13 mouse cellular contexts compared by ENCODE assay signal in genomic region chr2:155989085-155989484, GRCm38 (mm10). TPM values are rescaled to one million over a fixed set of nuclear protein-coding genes. Genes with fewer than 3 reads are reported as not detected.
DNase-seq lines count a peak whose midpoint lies in the region; ATAC-seq and TF ChIP-seq lines count a peak whose summit lies in the region.
"Had no signal": no experiment of that assay in that cellular context is flagged by ENCODE, and none has a peak within 500 bp of the region (broad histone marks: within the 10 kb centered on the region; RNA-seq: fewer than 3 reads in every experiment).

No protein-coding gene starts in this region.

- no peaks in the 10 kb centered on the region for H3K9me3 ChIP-seq in forebrain, embryonic 10.5 days
- no peaks in the 10 kb centered on the region for H3K9me3 ChIP-seq in forebrain, embryonic 13.5 days (replicated peaks)
- H3K9me3 ChIP-seq in intestine, postnatal 0 days (ENCODE audit: control insufficient read depth), result no peaks in the 10 kb centered on the region
- no peaks in the 10 kb centered on the region for H3K9me3 ChIP-seq in stomach, embryonic 16.5 days (replicated peaks; ENCODE audit: control insufficient read depth, low read length)

- whole genome bisulfite sequencing in forebrain, embryonic 10.5 days, result 78% methylated on average over 4 of the region's 4 CpGs
- WGBS in forebrain, embryonic 13.5 days, result 73% methylated on average over 4 of the region's 4 CpGs
- WGBS in thymus, adult 2 months, result 86% methylated on average over 4 of the region's 4 CpGs
- WGBS in intestine, postnatal 0 days, result 52% methylated on average over 4 of the region's 4 CpGs
- WGBS in stomach, embryonic 16.5 days, result 68% methylated on average over 4 of the region's 4 CpGs

- peaks cover 100% of the 10 kb centered on the region for H3K36me3 ChIP-seq in forebrain, embryonic 10.5 days (replicated peaks)
- H3K36me3 ChIP-seq in forebrain, embryonic 13.5 days (ENCODE audit: poor library complexity, severe bottlenecking), result peaks cover 100% of the 10 kb centered on the region
- peaks cover 16% of the 10 kb centered on the region for H3K36me3 ChIP-seq in thymus, adult 2 months (ENCODE audit: control insufficient read depth, insufficient read depth, low read length)
- H3K36me3 ChIP-seq in intestine, postnatal 0 days (ENCODE audit: control insufficient read depth, insufficient read depth), result peaks cover 60% of the 10 kb centered on the region
- peaks cover 23% of the 10 kb centered on the region for H3K36me3 ChIP-seq in stomach, embryonic 16.5 days (ENCODE audit: control insufficient read depth, insufficient read depth, low read length)

- DNase-seq in forebrain, embryonic 10.5 days (ENCODE audit: extremely low spot score, low spot score), result no peak
- DNase-seq in thymus, adult 2 months, result no peak
- DNase-seq in thymus, postnatal 0 days (ENCODE audit: low spot score), result no peak
- DNase-seq in testis, postnatal 10 days (ENCODE audit: low spot score), result no peak
- DNase-seq in kidney, adult 9 months, result no peak
- DNase-seq: B cell, adult 2 months; gastrocnemius, adult 2 months had no signal

- no peak overlapping the region for H3K9ac ChIP-seq in forebrain, embryonic 13.5 days
- no peak overlapping the region for H3K9ac ChIP-seq in intestine, postnatal 0 days (ENCODE audit: low read depth, low read length)
- H3K9ac ChIP-seq in stomach, embryonic 16.5 days (ENCODE audit: low read length), result no peak overlapping the region
- H3K9ac ChIP-seq: hindbrain, embryonic 14.5 days had no signal

- TF ChIP-seq POLR2A in thymus, adult 2 months (IDR thresholded peaks at IDR 0.05; ENCODE audit: control insufficient read depth, extremely low read depth, insufficient read depth, low read length, poor library complexity), result no peak

- H3K27ac ChIP-seq in forebrain, embryonic 10.5 days, result peak overlapping the region; percentile 44; the same call in 1 of the 2 replicates
- no peak overlapping the region for H3K27ac ChIP-seq in forebrain, embryonic 13.5 days
- H3K27ac ChIP-seq in thymus, adult 2 months (ENCODE audit: control insufficient read depth, insufficient read depth, low read length), result 0 out of 2 replicates have a peak overlapping the region, but pooled peaks have one; percentile 7
- no peak overlapping the region for H3K27ac ChIP-seq in intestine, postnatal 0 days (ENCODE audit: low read depth, low read length)
- no peak overlapping the region for H3K27ac ChIP-seq in stomach, embryonic 16.5 days (ENCODE audit: low read length)
- H3K27ac ChIP-seq: gastrocnemius, adult 2 months; hindbrain, embryonic 14.5 days; macrophage had no signal

- ATAC-seq in forebrain, embryonic 13.5 days, result no peak
- ATAC-seq in intestine, postnatal 0 days, result no peak
- 0 out of 2 replicates have a peak, but pooled peaks have one; percentile 51 for ATAC-seq in stomach, embryonic 16.5 days (ENCODE audit: insufficient read depth, low FRiP score)

- TF ChIP-seq CTCF in thymus, adult 2 months (IDR thresholded peaks at IDR 0.05; ENCODE audit: borderline replicate concordance, control insufficient read depth, extremely low read depth, insufficient read depth, low read length, poor library complexity), result no peak
- TF ChIP-seq CTCF in intestine, postnatal 0 days (IDR thresholded peaks at IDR 0.05; ENCODE audit: low read depth), result peak; percentile 17

- no peaks in the 10 kb centered on the region for H3K4me1 ChIP-seq in forebrain, embryonic 10.5 days
- H3K4me1 ChIP-seq in forebrain, embryonic 13.5 days, result no peaks in the 10 kb centered on the region
- peaks cover 47% of the 10 kb centered on the region for H3K4me1 ChIP-seq in thymus, adult 2 months (replicated peaks; ENCODE audit: control insufficient read depth, insufficient read depth, low read length)
- peaks cover 3% of the 10 kb centered on the region; the same call in 1 of the 2 replicates for H3K4me1 ChIP-seq in intestine, postnatal 0 days (replicated peaks; ENCODE audit: control insufficient read depth, insufficient read depth, low read length)
- no peaks in the 10 kb centered on the region for H3K4me1 ChIP-seq in stomach, embryonic 16.5 days (ENCODE audit: control insufficient read depth, insufficient read depth, low read length)

- H3K27me3 ChIP-seq in forebrain, embryonic 10.5 days (ENCODE audit: poor library complexity, severe bottlenecking), result no peaks in the 10 kb centered on the region
- H3K27me3 ChIP-seq in forebrain, embryonic 13.5 days, result no peaks in the 10 kb centered on the region
- no peaks in the 10 kb centered on the region for H3K27me3 ChIP-seq in thymus, adult 2 months (ENCODE audit: control insufficient read depth, insufficient read depth, low read length)
- H3K27me3 ChIP-seq in intestine, postnatal 0 days (replicated peaks; ENCODE audit: control insufficient read depth, insufficient read depth, low read length), result no peaks in the 10 kb centered on the region
- H3K27me3 ChIP-seq in stomach, embryonic 16.5 days (ENCODE audit: control insufficient read depth, insufficient read depth, low read length), result no peaks in the 10 kb centered on the region

- H3K4me3 ChIP-seq in forebrain, embryonic 10.5 days, result 0 out of 2 replicates have a peak overlapping the region, but pooled peaks have one; percentile 7
- no peak overlapping the region for H3K4me3 ChIP-seq in forebrain, embryonic 13.5 days
- H3K4me3 ChIP-seq in thymus, adult 2 months (ENCODE audit: control insufficient read depth, insufficient read depth, low read length), result no peak overlapping the region
- H3K4me3 ChIP-seq in intestine, postnatal 0 days (ENCODE audit: low read depth, low read length), result no peak overlapping the region
- H3K4me3 ChIP-seq in stomach, embryonic 16.5 days (replicated peaks; ENCODE audit: low read length), result no peak overlapping the region
- H3K4me3 ChIP-seq: gastrocnemius, adult 2 months had no signal

- no peak overlapping the region for H3K4me2 ChIP-seq in forebrain, embryonic 13.5 days
- H3K4me2 ChIP-seq in intestine, postnatal 0 days (replicated peaks; ENCODE audit: low read depth), result no peak overlapping the region
- H3K4me2 ChIP-seq in stomach, embryonic 16.5 days (ENCODE audit: low read depth, low read length), result no peak overlapping the region
- H3K4me2 ChIP-seq: hindbrain, embryonic 14.5 days had no signal

RNA-seq across cellular contexts. Expression of gene 6430550D23Rik, which starts 18.7 kb away (rescaled TPM):
- polyA plus RNA-seq in forebrain, embryonic 10.5 days (2016; fragmentation: Nextera tagmentation; extraction: Ambion mirVana), result 1.4 and 2.1 TPM in 2 replicates
- 1.3 TPM in 2 replicates for polyA plus RNA-seq in forebrain, embryonic 13.5 days (2015; fragmentation: Nextera tagmentation; extraction: Ambion mirVana)
- 3.8 and 4.2 TPM in 2 replicates for polyA plus RNA-seq in thymus, adult 2 months (2012; rRNA removed)
- 2.1 TPM in 2 replicates for polyA plus RNA-seq in thymus, postnatal 0 days (2015; fragmentation: Nextera tagmentation; extraction: Ambion mirVana)
- 0.59 and 1.5 TPM in 2 replicates for polyA plus RNA-seq in intestine, postnatal 0 days (2015; fragmentation: Nextera tagmentation; extraction: Ambion mirVana)
- polyA plus RNA-seq in stomach, embryonic 16.5 days (2015; fragmentation: Nextera tagmentation; extraction: Ambion mirVana), result 1.7 and 1.8 TPM in 2 replicates

RNA-seq across cellular contexts. Expression of gene Ergic3, which starts 18.8 kb away (rescaled TPM):
- polyA plus RNA-seq in forebrain, embryonic 10.5 days (2016; fragmentation: Nextera tagmentation; extraction: Ambion mirVana), result 194 and 199 TPM in 2 replicates
- 264 and 293 TPM in 2 replicates for polyA plus RNA-seq in forebrain, embryonic 13.5 days (2015; fragmentation: Nextera tagmentation; extraction: Ambion mirVana)
- 273 and 293 TPM in 2 replicates for polyA plus RNA-seq in thymus, adult 2 months (2012; rRNA removed)
- polyA plus RNA-seq in thymus, postnatal 0 days (2015; fragmentation: Nextera tagmentation; extraction: Ambion mirVana), result 175 and 186 TPM in 2 replicates
- 227 and 235 TPM in 2 replicates for polyA plus RNA-seq in intestine, postnatal 0 days (2015; fragmentation: Nextera tagmentation; extraction: Ambion mirVana)
- 209 and 240 TPM in 2 replicates for polyA plus RNA-seq in stomach, embryonic 16.5 days (2015; fragmentation: Nextera tagmentation; extraction: Ambion mirVana)

RNA-seq across cellular contexts. Expression of gene Cep250, which starts 32.8 kb away (rescaled TPM):
- polyA plus RNA-seq in forebrain, embryonic 10.5 days (2016; fragmentation: Nextera tagmentation; extraction: Ambion mirVana), result 28.8 and 28.9 TPM in 2 replicates
- 23.1 and 25.4 TPM in 2 replicates for polyA plus RNA-seq in forebrain, embryonic 13.5 days (2015; fragmentation: Nextera tagmentation; extraction: Ambion mirVana)
- polyA plus RNA-seq in thymus, adult 2 months (2012; rRNA removed), result 31.6 and 36.7 TPM in 2 replicates
- polyA plus RNA-seq in thymus, postnatal 0 days (2015; fragmentation: Nextera tagmentation; extraction: Ambion mirVana), result 16.6 and 23.4 TPM in 2 replicates
- 4.0 and 5.9 TPM in 2 replicates for polyA plus RNA-seq in intestine, postnatal 0 days (2015; fragmentation: Nextera tagmentation; extraction: Ambion mirVana)
- polyA plus RNA-seq in stomach, embryonic 16.5 days (2015; fragmentation: Nextera tagmentation; extraction: Ambion mirVana), result 12.3 and 16.3 TPM in 2 replicates

RNA-seq across cellular contexts. Expression of gene Gdf5, which starts 43.9 kb away (rescaled TPM):
- polyA plus RNA-seq in forebrain, embryonic 10.5 days (2016; fragmentation: Nextera tagmentation; extraction: Ambion mirVana), result 0.27 and 0.88 TPM in 2 replicates
- polyA plus RNA-seq in forebrain, embryonic 13.5 days (2015; fragmentation: Nextera tagmentation; extraction: Ambion mirVana), result 2.4 and 4.0 TPM in 2 replicates
- polyA plus RNA-seq in thymus, adult 2 months (2012; rRNA removed), result 0.23 and 0.31 TPM in 2 replicates
- 0.22 and 0.25 TPM in 2 replicates for polyA plus RNA-seq in thymus, postnatal 0 days (2015; fragmentation: Nextera tagmentation; extraction: Ambion mirVana)
- 0.26 and 1.0 TPM in 2 replicates for polyA plus RNA-seq in intestine, postnatal 0 days (2015; fragmentation: Nextera tagmentation; extraction: Ambion mirVana)
- polyA plus RNA-seq in stomach, embryonic 16.5 days (2015; fragmentation: Nextera tagmentation; extraction: Ambion mirVana), result 1.2 and 1.3 TPM in 2 replicates
- polyA plus RNA-seq: macrophage; small intestine, adult 2 months had no signal

RNA-seq across cellular contexts. Expression of gene Gm15557, which starts 48.6 kb away (rescaled TPM):
- not detected in 2 replicates for polyA plus RNA-seq in forebrain, embryonic 10.5 days (2016; fragmentation: Nextera tagmentation; extraction: Ambion mirVana)
- not detected in 2 replicates for polyA plus RNA-seq in forebrain, embryonic 13.5 days (2015; fragmentation: Nextera tagmentation; extraction: Ambion mirVana)
- polyA plus RNA-seq in thymus, adult 2 months (2012; rRNA removed), result not detected in 2 replicates
- polyA plus RNA-seq in thymus, postnatal 0 days (2015; fragmentation: Nextera tagmentation; extraction: Ambion mirVana), result not detected in 2 replicates
- not detected in 2 replicates for polyA plus RNA-seq in intestine, postnatal 0 days (2015; fragmentation: Nextera tagmentation; extraction: Ambion mirVana)
- not detected in 2 replicates for polyA plus RNA-seq in stomach, embryonic 16.5 days (2015; fragmentation: Nextera tagmentation; extraction: Ambion mirVana)
- polyA plus RNA-seq: hindbrain, embryonic 14.5 days; macrophage; small intestine, adult 2 months had no signal

Comparison
In these comparisons a context has a peak if more than half of its experiments do, and no peak if none do; other contexts are left out.
1. H3K27ac ChIP-seq: peak in forebrain, embryonic 10.5 days (single experiment) and thymus, adult 2 months (single experiment); none in forebrain, embryonic 13.5 days (single experiment), intestine, postnatal 0 days (single experiment) and stomach, embryonic 16.5 days (single experiment).